Mouse (Mus musculus) induced T-regulatory cell, adult 2 months (primary cell): ENCODE measurements at regions not wholly inside any gene's neighbourhood (a gene's known extent, or its start where the extent isn't known, plus 50 kb on each side); places are given as distances from the start of the nearest gene placed in this dataset.

Source experiments
- DNase-seq: peaks from one replicate; pipeline ENCODE4 v3.0.0-alpha.2; 2012; ENCODE audit warnings: low read depth

- no peak for DNase-seq
These were observed 146.6 kb upstream of the Adamts3 start for GRCm38 (mm10) chr5:90029751-90030150.

- no peak for DNase-seq
These were observed 144.0 kb upstream of the Adamts3 start for GRCm38 (mm10) chr5:90026835-90027753.

GRCm38 (mm10) chr5:90021447-90021846 lies 138.3 kb upstream of the Adamts3 start:
- no peak for DNase-seq

- no peak for DNase-seq
These were observed 117.6 kb upstream of the Adamts3 start for GRCm38 (mm10) chr5:90000758-90001157.

- no peak for DNase-seq
These were observed 108.4 kb upstream of the Adamts3 start for GRCm38 (mm10) chr5:89991568-89991967.

- no peak for DNase-seq
These were observed 98.5 kb upstream of the Adamts3 start for GRCm38 (mm10) chr5:89981627-89982026.

GRCm38 (mm10) chr5:89980204-89980603 lies 97.1 kb upstream of the Adamts3 start:
- DNase-seq = no peak

- DNase-seq = no peak
These were observed 69.5 kb upstream of the Adamts3 start for GRCm38 (mm10) chr5:89952611-89953010.

- DNase-seq = no peak
These were observed 62.5 kb upstream of the Adamts3 start for GRCm38 (mm10) chr5:89945660-89945925.

- no peak for DNase-seq
These were observed 61.9 kb upstream of the Adamts3 start for GRCm38 (mm10) chr5:89944855-89945659.

GRCm38 (mm10) chr5:89943276-89944127 lies 60.4 kb upstream of the Adamts3 start:
- DNase-seq = no peak

GRCm38 (mm10) chr5:89942244-89942643 lies 59.1 kb upstream of the Adamts3 start:
- DNase-seq = no peak

- no peak for DNase-seq
These were observed 49.9 kb upstream of the Adamts3 start for GRCm38 (mm10) chr5:89932999-89933398.
